Mouse (Mus musculus) heart, embryonic 13.5 days (tissue): ENCODE measurements around the gene Vmn1r74. TPM values are rescaled to one million over a fixed set of nuclear protein-coding genes. Genes with fewer than 3 reads are reported as not detected.
"Not testable (repeated sequence)": the region's sequence is repeated elsewhere in the genome, so short reads cannot be mapped to it uniquely, and the experiment has no call there.

ENCODE experiments used
- ATAC-seq: fragments of 200-750 bp; cut with Nextera tagmentation; 2 replicates; pipeline ENCODE4 v1.8.0; 2017; ENCODE audit warnings: moderate TSS enrichment; ENCODE audit not compliant: insufficient number of reproducible peaks, low FRiP score, low TSS enrichment; ENCODE audit errors: extremely low read depth
- H3K27ac ChIP-seq: fragments of 300-500 bp; sonication (generic); replicated peaks from 2 replicates; pipeline ENCODE4 v1.5.1; 2015; ENCODE audit warnings: moderate library complexity, mild to moderate bottlenecking, inconsistent platforms
- H3K27me3 ChIP-seq: fragments of 300-500 bp; sonication (generic); replicated peaks from 2 replicates; pipeline ENCODE4 v1.6.1; 2015; ENCODE audit warnings: mild to moderate bottlenecking, inconsistent platforms
- H3K36me3 ChIP-seq: fragments of 300-500 bp; sonication (generic); 2 replicates; pipeline ENCODE4 v1.6.1; 2015; ENCODE audit warnings: mild to moderate bottlenecking, inconsistent platforms
- H3K4me1 ChIP-seq: fragments of 300-500 bp; sonication (generic); 2 replicates; pipeline ENCODE4 v1.6.1; 2015; ENCODE audit warnings: inconsistent platforms
- H3K4me2 ChIP-seq: fragments of 300-500 bp; sonication (generic); 2 replicates; pipeline ENCODE4 v1.6.1; 2015; ENCODE audit warnings: inconsistent platforms, mild to moderate bottlenecking, moderate library complexity
- H3K4me3 ChIP-seq: fragments of 300-500 bp; sonication (generic); 2 replicates; pipeline ENCODE4 v1.5.1; 2015; ENCODE audit warnings: moderate library complexity, mild to moderate bottlenecking, inconsistent platforms
- H3K9ac ChIP-seq: fragments of 300-500 bp; sonication (generic); 2 replicates; pipeline ENCODE4 v1.6.1; 2015; ENCODE audit warnings: inconsistent platforms, mild to moderate bottlenecking, moderate library complexity
- H3K9me3 ChIP-seq: fragments of 300-500 bp; sonication (generic); 2 replicates; pipeline ENCODE4 v1.6.1; 2016; ENCODE audit warnings: inconsistent platforms
- WGBS: fragments of 180-500 bp; shearing (Covaris S2); methylation state at CpG from one replicate; pipeline ENCODE4 v1.1.7; 2015; ENCODE audit warnings: mixed read lengths; 5-methylcytosine and 5-hydroxymethylcytosine counted together
- polyA plus RNA-seq: library from polyadenylated mRNA; unstranded; fragments of >200 nt; fragmentation: Nextera tagmentation; extraction: Ambion mirVana; gene quantifications from 2 replicates; pipeline ENCODE4 v1.2.1, GENCODE M21; 2015

Gene Vmn1r74
- not detected in 2 replicates for polyA plus RNA-seq

DNA sequence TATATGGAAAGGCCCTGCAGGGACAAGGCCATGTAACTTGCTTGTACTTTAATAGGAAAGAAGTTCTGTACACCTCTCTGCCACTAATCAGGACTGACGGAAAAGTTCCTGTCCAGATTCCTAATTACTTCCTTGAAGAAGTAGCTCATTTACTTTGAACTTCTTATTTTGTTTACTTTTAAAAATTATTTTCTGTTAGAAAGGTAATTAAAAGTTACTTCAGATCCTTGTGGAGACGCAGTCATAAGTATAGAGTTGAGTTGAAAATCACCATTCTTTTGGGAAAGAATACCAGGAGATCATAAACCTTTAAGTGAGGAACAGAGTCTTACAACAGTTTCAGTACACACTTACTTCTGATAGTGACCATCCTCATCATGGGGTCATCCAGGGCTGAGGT lies at the start of gene Vmn1r74:
Vmn1r74 (plus strand) TSS at position 301 of the 400 bp plus-strand sequence.
- peaks cover 14% of the 10 kb centered on the region; the same call in 1 of the 2 replicates for H3K9me3 ChIP-seq
- H3K4me3 ChIP-seq, result no peak within 1 kb of the TSS
- no peaks in the 10 kb centered on the region for H3K27me3 ChIP-seq
- no peak within 1 kb of the TSS for H3K27ac ChIP-seq
- WGBS, result 61% methylated on average over 2 of the region's 2 CpGs
- ATAC-seq, result no peak
- no peaks in the 10 kb centered on the region for H3K4me1 ChIP-seq
- H3K36me3 ChIP-seq, result no peaks in the 10 kb centered on the region
- H3K4me2 ChIP-seq, result no peak within 1 kb of the TSS
- no peak within 1 kb of the TSS for H3K9ac ChIP-seq

- Histone ChIP-seq H3K4me3 (no peak overlapping the region), H3K4me2 (no peak overlapping the region), H3K27ac (no peak overlapping the region), H3K9ac (no peak overlapping the region), H3K27me3 (no peaks in the 10 kb centered on the region), H3K4me1 (no peaks in the 10 kb centered on the region), H3K9me3 (peaks cover 39% of the 10 kb centered on the region), H3K36me3 (no peaks in the 10 kb centered on the region)
- no peak for ATAC-seq
Measured at GRCm38 (mm10) chr7:11813751-11814150, 20.0 kb upstream of the Vmn1r74 start.

DNA sequence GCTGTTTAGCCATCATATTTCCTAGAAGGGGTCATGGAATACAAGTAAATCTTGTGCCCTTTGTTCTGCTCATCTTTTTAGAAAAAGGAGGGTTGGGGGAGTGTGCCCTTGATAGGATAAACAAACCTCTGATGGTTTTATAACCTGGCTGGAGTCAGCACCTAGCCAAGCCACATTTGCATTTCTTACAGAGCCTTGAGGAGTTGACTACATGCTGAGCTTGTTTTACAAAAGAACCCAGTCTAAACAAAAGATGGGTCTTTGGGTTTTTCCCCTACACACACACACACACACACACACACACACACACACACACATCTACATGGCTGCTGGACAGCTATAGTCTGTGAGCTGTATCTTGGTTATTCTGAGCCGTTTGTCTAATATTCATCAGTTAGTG lies 11.6 kb upstream of the Vmn1r74 start:
- Histone ChIP-seq H3K9me3 (peaks cover 38% of the 10 kb centered on the region), H3K27me3 (no peaks in the 10 kb centered on the region), H3K4me1 (no peaks in the 10 kb centered on the region), H3K4me3 (no peak overlapping the region), H3K9ac (no peak overlapping the region), H3K27ac (no peak overlapping the region), H3K4me2 (no peak overlapping the region), H3K36me3 (no peaks in the 10 kb centered on the region)
- no peak for ATAC-seq
- 77% methylated on average over 1 of the region's 1 CpGs for WGBS

DNA sequence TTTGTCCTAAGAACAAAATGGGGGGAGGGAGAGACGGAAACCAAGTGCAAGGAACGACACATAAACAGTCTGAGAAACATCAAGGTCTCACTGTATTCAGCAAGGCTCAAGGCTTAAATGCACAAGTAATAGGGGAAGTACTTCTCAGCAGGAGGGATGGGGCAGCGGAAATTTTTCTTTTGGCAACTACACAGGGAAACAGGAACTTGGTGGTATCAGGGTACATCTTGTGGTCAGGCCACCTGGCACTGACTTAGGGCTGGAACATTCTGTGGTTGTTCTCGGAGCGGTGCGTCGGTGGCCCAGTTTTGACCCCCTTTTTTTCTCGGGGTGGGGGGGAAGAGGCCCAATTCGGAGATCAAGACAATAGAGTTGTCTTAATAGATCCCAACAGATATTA lies 10.5 kb upstream of the Vmn1r74 start:
- not testable (repeated sequence) for H3K27me3 ChIP-seq, H3K4me2 ChIP-seq, H3K9ac ChIP-seq, H3K27ac ChIP-seq, H3K36me3 ChIP-seq, H3K4me1 ChIP-seq, ATAC-seq, H3K4me3 ChIP-seq
- peaks cover 34% of the 10 kb centered on the region; the same call in 1 of the 2 replicates for H3K9me3 ChIP-seq
- 81% methylated on average over 9 of the region's 9 CpGs for WGBS

DNA sequence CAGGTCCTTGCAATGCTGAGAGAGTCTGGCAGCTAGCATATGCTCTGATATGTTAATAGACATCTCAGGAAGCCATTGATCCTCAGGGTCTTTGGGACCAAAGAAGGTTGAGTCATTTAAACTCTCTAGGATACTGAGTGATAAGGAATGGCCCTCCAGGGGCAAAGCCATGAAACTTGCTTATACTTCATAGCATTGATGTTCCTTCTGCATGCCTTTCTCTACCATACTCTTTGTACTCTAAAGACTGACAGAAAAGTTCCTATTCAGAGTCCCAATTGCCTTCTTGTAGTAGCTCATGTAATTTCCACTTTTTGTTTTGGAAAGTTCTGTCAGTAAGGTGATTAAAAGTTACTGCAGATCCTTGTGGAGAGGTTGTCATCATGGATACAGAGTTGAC lies 40.5 kb downstream of the Vmn1r74 start, which contains the start of gene Vmn1r75:
Vmn1r75 (plus strand) TSS at position 301 of the 400 bp plus-strand sequence.
- no peaks in the 10 kb centered on the region for H3K36me3 ChIP-seq
- H3K27ac ChIP-seq, result no peak within 1 kb of the TSS
- H3K9ac ChIP-seq, result no peak within 1 kb of the TSS
- no peak within 1 kb of the TSS for H3K4me2 ChIP-seq
- no peaks in the 10 kb centered on the region for H3K27me3 ChIP-seq
- ATAC-seq, result no peak
- H3K9me3 ChIP-seq, result peaks cover 13% of the 10 kb centered on the region; the same call in 1 of the 2 replicates
- H3K4me1 ChIP-seq, result no peaks in the 10 kb centered on the region
- H3K4me3 ChIP-seq, result no peak within 1 kb of the TSS

Other genes with a start within 250 kb of the Vmn1r74 start
- gene Zscan4-ps3, start 224.7 kb upstream of the Vmn1r74 start, polyA plus RNA-seq, result not detected in 2 replicates
- gene Vmn1r72, start 153.8 kb upstream of the Vmn1r74 start, polyA plus RNA-seq, result not detected in 2 replicates
- not detected in 2 replicates for gene Vmn1r73, start 103.7 kb upstream of the Vmn1r74 start, polyA plus RNA-seq
- not detected in 2 replicates for gene Vmn1r75, start 40.6 kb downstream of the Vmn1r74 start, polyA plus RNA-seq
- gene Vmn1r76, start 104.2 kb downstream of the Vmn1r74 start, polyA plus RNA-seq, result not detected in 2 replicates
- gene Vmn1r77, start 202.8 kb downstream of the Vmn1r74 start, polyA plus RNA-seq, result not detected in 2 replicates